Mouse (Mus musculus) midbrain, embryonic 13.5 days (tissue): Measurements from ENCODE around the gene Igfbp7. TPM values are rescaled to one million over a fixed set of nuclear protein-coding genes. Genes with fewer than 3 reads are reported as not detected.
"Not testable (repeated sequence)": the region's sequence is repeated elsewhere in the genome, so short reads cannot be mapped to it uniquely, and the experiment has no call there.

Experiments used
- ATAC-seq: fragments of 200-750 bp; cut with Nextera tagmentation; 2 replicates; pipeline ENCODE4 v1.8.0; 2017; ENCODE audit warnings: mild to moderate bottlenecking, moderate TSS enrichment, moderate library complexity
- H3K27ac ChIP-seq: fragments of 300-500 bp; sonication (generic); 2 replicates; pipeline ENCODE4 v1.5.1; 2015; ENCODE audit warnings: inconsistent platforms, mild to moderate bottlenecking, moderate library complexity
- H3K27me3 ChIP-seq: fragments of 300-500 bp; sonication (generic); 2 replicates; pipeline ENCODE4 v1.6.1; 2015; ENCODE audit warnings: mild to moderate bottlenecking, inconsistent platforms
- H3K36me3 ChIP-seq: fragments of 300-500 bp; sonication (generic); 2 replicates; pipeline ENCODE4 v1.6.1; 2015; ENCODE audit warnings: mild to moderate bottlenecking, inconsistent platforms
- H3K4me1 ChIP-seq: fragments of 300-500 bp; sonication (generic); replicated peaks from 2 replicates; pipeline ENCODE4 v1.6.1; 2015; ENCODE audit warnings: inconsistent platforms
- H3K4me2 ChIP-seq: fragments of 300-500 bp; sonication (generic); replicated peaks from 2 replicates; pipeline ENCODE4 v1.6.1; 2015; ENCODE audit warnings: moderate library complexity, mild to moderate bottlenecking, inconsistent platforms
- H3K4me3 ChIP-seq: fragments of 300-500 bp; sonication (generic); replicated peaks from 2 replicates; pipeline ENCODE4 v1.5.1; 2015; ENCODE audit warnings: mild to moderate bottlenecking, inconsistent platforms
- H3K9ac ChIP-seq: fragments of 300-500 bp; sonication (generic); replicated peaks from 2 replicates; pipeline ENCODE4 v1.6.1; 2015; ENCODE audit warnings: mild to moderate bottlenecking, inconsistent platforms
- H3K9me3 ChIP-seq: fragments of 300-500 bp; sonication (generic); 2 replicates; pipeline ENCODE4 v1.6.1; 2016; ENCODE audit warnings: mild to moderate bottlenecking, inconsistent platforms
- WGBS: fragments of 180-500 bp; shearing (Covaris S2); methylation state at CpG from one replicate; pipeline ENCODE4 v1.1.7; 2015; 5-methylcytosine and 5-hydroxymethylcytosine counted together
- polyA plus RNA-seq: library from polyadenylated mRNA; unstranded; fragments of >200 nt; fragmentation: Nextera tagmentation; extraction: Ambion mirVana; gene quantifications from 2 replicates; pipeline ENCODE4 v1.2.1, GENCODE M21; 2015

Gene Igfbp7
- polyA plus RNA-seq, 1 experiment from 2014 or later, result 55.3 TPM

DNA sequence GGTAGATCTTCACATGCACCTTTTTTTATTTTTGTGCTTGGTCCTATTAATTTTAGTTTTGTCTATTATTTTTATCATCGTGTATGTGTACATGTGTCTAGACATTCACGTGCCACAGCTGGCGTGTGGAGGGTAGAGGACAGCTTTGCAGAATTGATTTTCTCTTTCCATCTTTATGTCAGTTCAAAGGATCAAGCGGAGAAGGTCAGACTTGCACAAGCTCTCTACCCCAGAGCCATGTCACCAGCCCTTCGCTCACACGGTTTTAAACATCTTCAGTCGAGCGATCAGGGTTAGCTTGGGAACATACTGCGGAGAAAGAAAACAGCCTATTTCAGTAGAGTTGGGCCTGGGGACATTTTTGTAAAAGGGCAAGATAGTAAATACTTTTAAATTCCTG lies 23.2 kb upstream of the Igfbp7 start:
- no peaks in the 10 kb centered on the region for H3K9me3 ChIP-seq
- no peak overlapping the region for H3K27ac ChIP-seq
- WGBS, result 75% methylated on average over 9 of the region's 9 CpGs
- no peaks in the 10 kb centered on the region for H3K27me3 ChIP-seq
- ATAC-seq, result no peak
- no peaks in the 10 kb centered on the region for H3K36me3 ChIP-seq
- H3K9ac ChIP-seq, result no peak overlapping the region
- no peak overlapping the region for H3K4me2 ChIP-seq
- no peaks in the 10 kb centered on the region for H3K4me1 ChIP-seq
- no peak overlapping the region for H3K4me3 ChIP-seq

GRCm38 (mm10) chr5:77430471-77430870 lies 22.6 kb upstream of the Igfbp7 start:
- Histone ChIP-seq H3K27me3 (no peaks in the 10 kb centered on the region), H3K9ac (no peak overlapping the region), H3K27ac (no peak overlapping the region), H3K4me2 (no peak overlapping the region), H3K4me1 (no peaks in the 10 kb centered on the region), H3K36me3 (no peaks in the 10 kb centered on the region), H3K9me3 (no peaks in the 10 kb centered on the region), H3K4me3 (no peak overlapping the region)
- 83% methylated on average over 11 of the region's 11 CpGs for WGBS
- ATAC-seq, result no peak

- Histone ChIP-seq H3K27me3 (no peaks in the 10 kb centered on the region), H3K9me3 (no peaks in the 10 kb centered on the region), H3K4me3 (no peak overlapping the region), H3K9ac (no peak overlapping the region), H3K4me2 (no peak overlapping the region), H3K4me1 (no peaks in the 10 kb centered on the region), H3K27ac (no peak overlapping the region), H3K36me3 (no peaks in the 10 kb centered on the region)
- 89% methylated on average over 4 of the region's 4 CpGs for WGBS
- no peak for ATAC-seq
Measured at GRCm38 (mm10) chr5:77430049-77430448, 22.2 kb upstream of the Igfbp7 start.

DNA sequence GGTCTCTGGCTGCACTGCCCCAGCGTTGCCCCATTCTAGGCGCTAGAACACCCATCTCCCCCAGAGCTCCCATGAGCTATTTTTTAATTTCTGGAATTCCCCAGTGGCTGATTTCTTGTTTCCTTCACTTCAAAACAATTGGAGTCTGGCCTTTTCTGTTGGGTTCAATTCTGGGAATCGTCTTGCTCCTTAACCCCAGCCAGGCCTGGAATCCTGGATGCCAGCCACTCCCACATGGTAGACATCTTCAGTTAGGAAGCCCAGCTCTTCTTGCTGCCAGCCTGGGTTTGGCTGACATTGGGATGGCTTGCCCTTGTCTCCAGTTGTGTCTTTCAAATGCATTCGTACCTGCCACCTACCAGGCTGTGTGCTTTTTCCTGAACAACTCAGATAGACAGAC lies 20.7 kb upstream of the Igfbp7 start:
- Histone ChIP-seq H3K9me3 (no peaks in the 10 kb centered on the region), H3K36me3 (no peaks in the 10 kb centered on the region), H3K27me3 (no peaks in the 10 kb centered on the region), H3K4me2 (no peak overlapping the region), H3K4me3 (no peak overlapping the region), H3K4me1 (no peaks in the 10 kb centered on the region), H3K27ac (no peak overlapping the region), H3K9ac (no peak overlapping the region)
- WGBS, result 89% methylated on average over 4 of the region's 4 CpGs
- ATAC-seq, result no peak

DNA sequence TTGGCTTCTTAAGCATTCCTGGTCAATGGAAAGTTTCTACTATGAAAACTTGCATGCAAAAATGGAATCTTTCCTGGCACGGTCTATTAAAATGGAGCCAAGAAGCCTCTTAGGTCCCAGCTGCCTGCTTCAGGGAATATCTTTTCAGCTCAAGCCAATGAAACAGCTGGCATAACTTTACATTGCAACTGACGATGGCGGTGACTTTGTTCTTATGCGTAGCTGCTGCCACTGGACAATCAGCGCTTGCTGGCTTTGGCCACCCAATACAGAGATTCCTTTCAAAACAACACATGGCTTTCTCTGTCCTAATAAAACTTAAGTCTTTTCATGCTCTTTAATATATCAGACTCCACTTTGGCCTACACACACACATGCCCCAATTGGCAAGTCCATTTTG lies 20.1 kb upstream of the Igfbp7 start:
- Histone ChIP-seq H3K27me3 (no peaks in the 10 kb centered on the region), H3K9ac (no peak overlapping the region), H3K36me3 (no peaks in the 10 kb centered on the region), H3K27ac (no peak overlapping the region), H3K4me2 (no peak overlapping the region), H3K4me1 (no peaks in the 10 kb centered on the region), H3K4me3 (no peak overlapping the region), H3K9me3 (no peaks in the 10 kb centered on the region)
- ATAC-seq, result no peak
- 91% methylated on average over 5 of the region's 5 CpGs for WGBS

GRCm38 (mm10) chr5:77425721-77426500 lies 18.1 kb upstream of the Igfbp7 start:
- H3K4me3 ChIP-seq, result no peak overlapping the region
- no peaks in the 10 kb centered on the region for H3K27me3 ChIP-seq
- peaks cover 5% of the 10 kb centered on the region; the same call in 1 of the 2 replicates for H3K9me3 ChIP-seq
- no peak overlapping the region for H3K27ac ChIP-seq
- no peaks in the 10 kb centered on the region for H3K36me3 ChIP-seq
- no peak overlapping the region for H3K9ac ChIP-seq
- no peaks in the 10 kb centered on the region for H3K4me1 ChIP-seq
- H3K4me2 ChIP-seq, result no peak overlapping the region
- no peak for ATAC-seq
- WGBS, result 81% methylated on average over 7 of the region's 7 CpGs

- 80% methylated on average over 4 of the region's 4 CpGs for WGBS
- not testable (repeated sequence) for ATAC-seq, H3K4me3 ChIP-seq, H3K9ac ChIP-seq, H3K4me1 ChIP-seq, H3K9me3 ChIP-seq, H3K27me3 ChIP-seq, H3K4me2 ChIP-seq, H3K27ac ChIP-seq, H3K36me3 ChIP-seq
Measured at GRCm38 (mm10) chr5:77419537-77419936, 11.7 kb upstream of the Igfbp7 start.

GRCm38 (mm10) chr5:77416058-77416457 lies 8.2 kb upstream of the Igfbp7 start:
- ATAC-seq, result no peak
- WGBS, result 88% methylated on average over 6 of the region's 6 CpGs
- H3K4me2 ChIP-seq, result no peak overlapping the region

GRCm38 (mm10) chr5:77408530-77408929 lies 689 bp upstream of the Igfbp7 start:
- Histone ChIP-seq H3K4me1 (peaks cover 5% of the 10 kb centered on the region; the same call in 1 of the 2 replicates), H3K4me3 (no peak overlapping the region), H3K36me3 (no peaks in the 10 kb centered on the region), H3K27me3 (peaks cover 29% of the 10 kb centered on the region), H3K9ac (no peak overlapping the region), H3K4me2 (no peak overlapping the region), H3K9me3 (no peaks in the 10 kb centered on the region), H3K27ac (no peak overlapping the region)
- ATAC-seq, result no peak
- 94% methylated on average over 6 of the region's 6 CpGs for WGBS

More at GRCm38 (mm10) chr5:77416058-77416457, 8.2 kb upstream of the Igfbp7 start:
- H3K27me3 ChIP-seq, result no peaks in the 10 kb centered on the region
- H3K36me3 ChIP-seq, result no peaks in the 10 kb centered on the region
- no peaks in the 10 kb centered on the region for H3K9me3 ChIP-seq
- H3K4me1 ChIP-seq, result no peaks in the 10 kb centered on the region
- no peak overlapping the region for H3K4me3 ChIP-seq
- H3K27ac ChIP-seq, result no peak overlapping the region
- H3K9ac ChIP-seq, result no peak overlapping the region

- H3K4me2 ChIP-seq, result no peak overlapping the region
- H3K27me3 ChIP-seq, result peaks cover 29% of the 10 kb centered on the region
- H3K36me3 ChIP-seq, result no peaks in the 10 kb centered on the region
- H3K4me3 ChIP-seq, result no peak overlapping the region
- H3K9ac ChIP-seq, result no peak overlapping the region
- 50% methylated on average over 5 of the region's 5 CpGs for WGBS
- ATAC-seq, result no peak
- H3K27ac ChIP-seq, result no peak overlapping the region
- no peaks in the 10 kb centered on the region for H3K9me3 ChIP-seq
- H3K4me1 ChIP-seq, result peaks cover 5% of the 10 kb centered on the region; the same call in 1 of the 2 replicates
Measured at GRCm38 (mm10) chr5:77406371-77406871, 1.4 kb downstream of the Igfbp7 start.

DNA sequence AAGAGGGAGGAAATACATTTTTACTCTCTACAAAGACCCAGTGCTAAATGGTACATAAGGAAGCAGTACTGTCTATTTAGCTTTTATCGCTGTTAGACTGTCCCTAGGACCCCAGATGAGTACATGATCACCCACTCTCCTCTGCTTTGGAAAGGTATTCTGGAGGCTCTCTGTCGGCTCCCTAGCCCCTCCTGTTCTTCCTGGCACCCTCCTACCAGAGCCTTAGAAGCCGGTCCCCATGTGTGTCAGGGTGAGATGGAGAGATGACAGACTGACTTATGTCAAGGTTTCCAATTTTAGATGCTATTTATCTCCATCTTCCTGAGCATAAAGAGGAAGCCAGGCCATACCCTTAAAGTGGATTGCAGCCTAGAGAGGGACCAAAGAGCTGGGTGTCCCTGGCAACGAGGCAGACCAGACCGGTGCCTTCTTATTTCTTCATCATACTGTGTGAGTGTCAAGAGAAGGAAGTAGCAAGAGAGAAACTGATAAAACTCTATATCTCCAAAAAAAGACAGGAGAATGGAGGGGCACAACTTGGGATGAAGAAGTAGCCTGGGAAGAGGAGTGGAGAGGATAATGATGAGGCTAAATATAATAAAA lies 2.3 kb downstream of the Igfbp7 start:
- Histone ChIP-seq H3K9ac (no peak overlapping the region), H3K4me1 (peaks cover 5% of the 10 kb centered on the region; the same call in 1 of the 2 replicates), H3K27ac (no peak overlapping the region), H3K4me2 (no peak overlapping the region), H3K9me3 (no peaks in the 10 kb centered on the region), H3K36me3 (no peaks in the 10 kb centered on the region), H3K27me3 (peaks cover 29% of the 10 kb centered on the region), H3K4me3 (no peak overlapping the region)
- WGBS, result 72% methylated on average over 5 of the region's 5 CpGs
- no peak for ATAC-seq

- Histone ChIP-seq H3K4me3 (no peak overlapping the region), H3K4me1 (peaks cover 5% of the 10 kb centered on the region; the same call in 1 of the 2 replicates), H3K9ac (no peak overlapping the region), H3K27ac (no peak overlapping the region), H3K4me2 (no peak overlapping the region), H3K27me3 (peaks cover 29% of the 10 kb centered on the region), H3K9me3 (no peaks in the 10 kb centered on the region), H3K36me3 (no peaks in the 10 kb centered on the region)
- 71% methylated on average over 10 of the region's 10 CpGs for WGBS
- ATAC-seq, result no peak
Measured at GRCm38 (mm10) chr5:77404941-77405340, 2.9 kb downstream of the Igfbp7 start.
